Mouse (Mus musculus): ENCODE results near the gene Cracr2b. TPM values are rescaled to one million over a fixed set of nuclear protein-coding genes. Genes with fewer than 3 reads are reported as not detected.

The Cracr2b gene
- total and polyA plus RNA-seq, 3 experiments: not detected

- Histone ChIP-seq H3K27me3 (replicated peaks) (peaks cover 2% of the 10 kb centered on the region), H3K4me1 (ENCODE audit: control insufficient read depth in 1 of 2, insufficient read depth in 2 of 2) (peaks cover 3 to 17% of the 10 kb centered on the region in 2 experiments; a peak in 2 of 4 replicates), H3K36me3 (replicated peaks in 1 of 2; ENCODE audit: control insufficient read depth in 1 of 2, insufficient read depth in 1 of 2, low read length in 1 of 2) (no peaks in the 10 kb centered on the region), H3K79me2 (replicated peaks; ENCODE audit: control insufficient read depth, extremely low read depth, insufficient read depth, poor library complexity, severe bottlenecking) (no peaks in the 10 kb centered on the region), H3K9me3 (replicated peaks; ENCODE audit: low read length) (no peaks in the 10 kb centered on the region), H3K27ac (ENCODE audit: insufficient read depth, low read depth) (no peak overlapping the region), H3K4me3 (replicated peaks in 1 of 3; ENCODE audit: low read depth in 2 of 3, low read length in 2 of 3, poor library complexity in 1 of 3) (no peak overlapping the region), H3K9ac (ENCODE audit: insufficient read depth, low read depth) (no peak overlapping the region), H3K4me2 (ENCODE audit: insufficient read depth, low read depth, poor library complexity, severe bottlenecking) (no peak overlapping the region)
- dilution Hi-C loops (cut with MboI; ENCODE audit: extremely low pct_ligation_motif_present, extremely low pct_unique_long_range_greater_than_20kb, low sequenced_read_pairs) (no loop called here), in situ Hi-C loops (cut with MboI; ENCODE audit: low pct_ligation_motif_present, low pct_unique_long_range_greater_than_20kb, low sequenced_read_pairs) (no loop called here)
- TF ChIP-seq MAFK (IDR thresholded peaks at IDR 0.05; ENCODE audit: insufficient replicate concordance, low read length): no peak
- no peak for TF ChIP-seq IRF4 (IDR thresholded peaks at IDR 0.05; ENCODE audit: low read depth, low read length)
- TF ChIP-seq SMC3 (IDR thresholded peaks at IDR 0.05; ENCODE audit: low read depth, low read length): no peak
- no peak for TF ChIP-seq TCF12 (IDR thresholded peaks at IDR 0.05; ENCODE audit: low read depth, low read length)
- no peak for TF ChIP-seq CTCF (conservative IDR thresholded peaks at IDR 0.05 in 1 of 2, IDR thresholded peaks at IDR 0.05 in 1 of 2; ENCODE audit: low read depth in 2 of 2, low read length in 2 of 2)
- no peak for TF ChIP-seq ZC3H11A (IDR thresholded peaks at IDR 0.05; ENCODE audit: low read depth, low read length)
- TF ChIP-seq RCOR1 (conservative IDR thresholded peaks at IDR 0.05; ENCODE audit: low read depth, low read length): no peak
- no peak for TF ChIP-seq JUND (conservative IDR thresholded peaks at IDR 0.05; ENCODE audit: low read depth, low read length)
- no peak for TF ChIP-seq ZNF384 (IDR thresholded peaks at IDR 0.05; ENCODE audit: low read depth, low read length)
- TF ChIP-seq EP300 (IDR thresholded peaks at IDR 0.05; ENCODE audit: low read length): no peak
- TF ChIP-seq TBP (conservative IDR thresholded peaks at IDR 0.05; ENCODE audit: low read depth, low read length): no peak
- no peak for TF ChIP-seq JUN (IDR thresholded peaks at IDR 0.05; ENCODE audit: insufficient read depth, low read depth, low read length)
- no peak for TF ChIP-seq SIN3A (IDR thresholded peaks at IDR 0.05; ENCODE audit: low read length)
- no peak for TF ChIP-seq ZMIZ1 (IDR thresholded peaks at IDR 0.05; ENCODE audit: low read depth, low read length)
- TF ChIP-seq POLR2A (IDR thresholded peaks at IDR 0.05; ENCODE audit: low read depth, low read length): no peak
- no peak for DNase-seq (ENCODE audit: extremely low read depth)
These were observed 40.7 kb upstream of the Cracr2b start for GRCm38 (mm10) chr7:141420030-141420702.

GRCm38 (mm10) chr7:141423811-141424210 lies 37.1 kb upstream of the Cracr2b start:
- H3K27ac ChIP-seq (ENCODE audit: insufficient read depth, low read depth): no peak overlapping the region
- H3K27me3 ChIP-seq (replicated peaks): peaks cover 2% of the 10 kb centered on the region
- H3K4me2 ChIP-seq (ENCODE audit: insufficient read depth, low read depth, poor library complexity, severe bottlenecking): no peak overlapping the region
- TF ChIP-seq MAX (IDR thresholded peaks at IDR 0.05; ENCODE audit: low read length) (no peak), CHD1 (IDR thresholded peaks at IDR 0.05; ENCODE audit: low read depth, low read length) (no peak), ZNF384 (IDR thresholded peaks at IDR 0.05; ENCODE audit: low read depth, low read length) (no peak), SIN3A (IDR thresholded peaks at IDR 0.05; ENCODE audit: low read length) (no peak), TCF12 (IDR thresholded peaks at IDR 0.05; ENCODE audit: low read depth, low read length) (no peak), MXI1 (IDR thresholded peaks at IDR 0.05; ENCODE audit: low read depth, low read length) (no peak), ETS1 (conservative IDR thresholded peaks at IDR 0.05; ENCODE audit: low read depth, low read length) (no peak)
- H3K9ac ChIP-seq (ENCODE audit: insufficient read depth, low read depth): no peak overlapping the region
- no peak overlapping the region for H3K4me3 ChIP-seq (replicated peaks in 1 of 3; ENCODE audit: low read depth in 2 of 3, low read length in 2 of 3, poor library complexity in 1 of 3)
- no peaks in the 10 kb centered on the region for H3K9me3 ChIP-seq (replicated peaks; ENCODE audit: low read length)
- no peaks in the 10 kb centered on the region for H3K36me3 ChIP-seq (replicated peaks in 1 of 2; ENCODE audit: control insufficient read depth in 1 of 2, insufficient read depth in 1 of 2, low read length in 1 of 2)
- no peaks in the 10 kb centered on the region for H3K79me2 ChIP-seq (replicated peaks; ENCODE audit: control insufficient read depth, extremely low read depth, insufficient read depth, poor library complexity, severe bottlenecking)
- dilution Hi-C loops (cut with MboI; ENCODE audit: extremely low pct_ligation_motif_present, extremely low pct_unique_long_range_greater_than_20kb, low sequenced_read_pairs): no loop called here
- in situ Hi-C loops (cut with MboI; ENCODE audit: low pct_ligation_motif_present, low pct_unique_long_range_greater_than_20kb, low sequenced_read_pairs): no loop called here
- DNase-seq (ENCODE audit: extremely low read depth): no peak
- H3K4me1 ChIP-seq (ENCODE audit: control insufficient read depth in 1 of 2, insufficient read depth in 2 of 2): peaks cover 0 to 3% of the 10 kb centered on the region in 2 experiments; a peak in 2 of 4 replicates
